Mouse (Mus musculus) embryo, embryonic 11.5 days (tissue): ENCODE measurements around the gene Rab11b.

Experiments used
- DNase-seq: peaks from one replicate; pipeline ENCODE4 v3.0.0-alpha.2; 2012; ENCODE audit warnings: low read depth, low spot score

Rab11b gene

GRCm38 (mm10) chr17:33760255-33761165, at the start of gene Rab11b:
Rab11b (minus strand) TSS chr17:33760530.
- peak; percentile 100 for DNase-seq

GRCm38 (mm10) chr17:33808192-33808591, 47.9 kb upstream of the Rab11b start:
- no peak for DNase-seq

- no peak for DNase-seq
Observed at GRCm38 (mm10) chr17:33807181-33807888, 47.0 kb upstream of the Rab11b start.

GRCm38 (mm10) chr17:33804745-33805144, 44.4 kb upstream of the Rab11b start:
- no peak for DNase-seq

GRCm38 (mm10) chr17:33804205-33804604, 43.9 kb upstream of the Rab11b start:
- no peak for DNase-seq

- no peak for DNase-seq
Observed at GRCm38 (mm10) chr17:33802221-33802620, 41.9 kb upstream of the Rab11b start.

- DNase-seq = no peak
Observed at GRCm38 (mm10) chr17:33799277-33799676, 38.9 kb upstream of the Rab11b start.

- DNase-seq = no peak
Observed at GRCm38 (mm10) chr17:33798306-33798705, 38.0 kb upstream of the Rab11b start.

- no peak for DNase-seq
Observed at GRCm38 (mm10) chr17:33788732-33789131, 28.4 kb upstream of the Rab11b start.

- no peak for DNase-seq
Observed at GRCm38 (mm10) chr17:33786375-33786774, 26.0 kb upstream of the Rab11b start.

- no peak for DNase-seq
Observed at GRCm38 (mm10) chr17:33784939-33785338, 24.6 kb upstream of the Rab11b start.

GRCm38 (mm10) chr17:33783408-33783807, 23.1 kb upstream of the Rab11b start:
- DNase-seq = no peak

GRCm38 (mm10) chr17:33782067-33782466, 21.7 kb upstream of the Rab11b start:
- no peak for DNase-seq

- peak; percentile 46 for DNase-seq
Observed at GRCm38 (mm10) chr17:33781124-33781977, 21.0 kb upstream of the Rab11b start, which contains the start of gene Angptl4. Angptl4 (minus strand) TSS chr17:33781830.

GRCm38 (mm10) chr17:33780431-33780830, 20.1 kb upstream of the Rab11b start:
- DNase-seq = no peak

- no peak for DNase-seq
Observed at GRCm38 (mm10) chr17:33779967-33780295, 19.6 kb upstream of the Rab11b start.

- DNase-seq = peak; percentile 67
Observed at GRCm38 (mm10) chr17:33779271-33779966, 19.1 kb upstream of the Rab11b start.

GRCm38 (mm10) chr17:33775287-33775686, 15.0 kb upstream of the Rab11b start:
- DNase-seq = no peak

GRCm38 (mm10) chr17:33774573-33775155, 14.3 kb upstream of the Rab11b start:
- DNase-seq = no peak

- DNase-seq = no peak
Observed at GRCm38 (mm10) chr17:33773871-33774572, 13.7 kb upstream of the Rab11b start.
